Mouse (Mus musculus): ENCODE measurements around the gene Phtf2. TPM values are rescaled to one million over a fixed set of nuclear protein-coding genes. Genes with fewer than 3 reads are reported as not detected.

Gene Phtf2
- polyA plus RNA-seq, 1 experiment from 2014 or later, result 21.4 TPM

GRCm38 (mm10) chr5:20847010-20847409 lies 34.9 kb downstream of the Phtf2 start:
- ATAC-seq (ENCODE audit: low FRiP score), result no peak
- H3K27me3 ChIP-seq (ENCODE audit: control insufficient read depth, insufficient read depth, low read length), result no peaks in the 10 kb centered on the region
- H3K4me2 ChIP-seq (replicated peaks; ENCODE audit: low read depth, low read length), result no peak overlapping the region
- no peak overlapping the region for H3K9ac ChIP-seq (ENCODE audit: low read depth, low read length)
- no peak overlapping the region for H3K4me3 ChIP-seq (ENCODE audit: low read depth, low read length)
- no peak for DNase-seq (ENCODE audit: low spot score)
- H3K36me3 ChIP-seq (ENCODE audit: control insufficient read depth, insufficient read depth, low read length), result no peaks in the 10 kb centered on the region
- H3K4me1 ChIP-seq (replicated peaks; ENCODE audit: control insufficient read depth, insufficient read depth, low read length), result no peaks in the 10 kb centered on the region
- no peaks in the 10 kb centered on the region for H3K9me3 ChIP-seq (ENCODE audit: control insufficient read depth, low read length)
- H3K27ac ChIP-seq (ENCODE audit: low read depth, low read length), result no peak overlapping the region
- WGBS, result 94% methylated on average over 2 of the region's 2 CpGs

GRCm38 (mm10) chr5:20843816-20844215 lies 38.1 kb downstream of the Phtf2 start:
- DNase-seq (ENCODE audit: low spot score) (no peak), ATAC-seq (ENCODE audit: low FRiP score) (no peak)
- WGBS, result 96% methylated on average over 2 of the region's 2 CpGs
- H3K27me3 ChIP-seq (ENCODE audit: control insufficient read depth, insufficient read depth, low read length), result no peaks in the 10 kb centered on the region
- H3K4me2 ChIP-seq (replicated peaks; ENCODE audit: low read depth, low read length), result no peak overlapping the region
- no peak overlapping the region for H3K9ac ChIP-seq (ENCODE audit: low read depth, low read length)
- H3K4me1 ChIP-seq (replicated peaks; ENCODE audit: control insufficient read depth, insufficient read depth, low read length), result no peaks in the 10 kb centered on the region
- no peak overlapping the region for H3K4me3 ChIP-seq (ENCODE audit: low read depth, low read length)
- H3K9me3 ChIP-seq (ENCODE audit: control insufficient read depth, low read length), result no peaks in the 10 kb centered on the region
- H3K27ac ChIP-seq (ENCODE audit: low read depth, low read length), result no peak overlapping the region
- no peaks in the 10 kb centered on the region for H3K36me3 ChIP-seq (ENCODE audit: control insufficient read depth, insufficient read depth, low read length)

- Histone ChIP-seq H3K4me1 (replicated peaks; ENCODE audit: control insufficient read depth, insufficient read depth, low read length) (no peaks in the 10 kb centered on the region), H3K27ac (ENCODE audit: low read depth, low read length) (no peak overlapping the region), H3K27me3 (ENCODE audit: control insufficient read depth, insufficient read depth, low read length) (no peaks in the 10 kb centered on the region), H3K36me3 (ENCODE audit: control insufficient read depth, insufficient read depth, low read length) (no peaks in the 10 kb centered on the region), H3K4me2 (replicated peaks; ENCODE audit: low read depth, low read length) (no peak overlapping the region), H3K9me3 (ENCODE audit: control insufficient read depth, low read length) (no peaks in the 10 kb centered on the region), H3K9ac (ENCODE audit: low read depth, low read length) (no peak overlapping the region), H3K4me3 (ENCODE audit: low read depth, low read length) (no peak overlapping the region)
- no peak for ATAC-seq (ENCODE audit: low FRiP score)
- 80% methylated on average over 1 of the region's 3 CpGs for WGBS
- no peak for DNase-seq (ENCODE audit: low spot score)
These were observed 38.5 kb downstream of the Phtf2 start for GRCm38 (mm10) chr5:20843405-20843804.

- WGBS, result 98% methylated on average over 1 of the region's 1 CpGs
These were observed 44.8 kb downstream of the Phtf2 start for GRCm38 (mm10) chr5:20837082-20837481.

GRCm38 (mm10) chr5:20834399-20834798 lies 47.5 kb downstream of the Phtf2 start:
- no peaks in the 10 kb centered on the region for H3K9me3 ChIP-seq (ENCODE audit: control insufficient read depth, low read length)
- no peak overlapping the region for H3K27ac ChIP-seq (ENCODE audit: low read depth, low read length)
- H3K4me1 ChIP-seq (replicated peaks; ENCODE audit: control insufficient read depth, insufficient read depth, low read length), result no peaks in the 10 kb centered on the region
- no peak overlapping the region for H3K9ac ChIP-seq (ENCODE audit: low read depth, low read length)
- ATAC-seq (ENCODE audit: low FRiP score) (no peak), DNase-seq (ENCODE audit: low spot score) (no peak)
- H3K36me3 ChIP-seq (ENCODE audit: control insufficient read depth, insufficient read depth, low read length), result no peaks in the 10 kb centered on the region
- no peak overlapping the region for H3K4me3 ChIP-seq (ENCODE audit: low read depth, low read length)
- 93% methylated on average over 1 of the region's 1 CpGs for WGBS
- no peak overlapping the region for H3K4me2 ChIP-seq (replicated peaks; ENCODE audit: low read depth, low read length)
- H3K27me3 ChIP-seq (ENCODE audit: control insufficient read depth, insufficient read depth, low read length), result no peaks in the 10 kb centered on the region

More at GRCm38 (mm10) chr5:20837082-20837481, 44.8 kb downstream of the Phtf2 start:
- no peak overlapping the region for H3K27ac ChIP-seq (ENCODE audit: low read depth, low read length)
- H3K4me3 ChIP-seq (ENCODE audit: low read depth, low read length), result no peak overlapping the region
- no peaks in the 10 kb centered on the region for H3K9me3 ChIP-seq (ENCODE audit: control insufficient read depth, low read length)
- H3K27me3 ChIP-seq (ENCODE audit: control insufficient read depth, insufficient read depth, low read length), result no peaks in the 10 kb centered on the region
- no peak overlapping the region for H3K4me2 ChIP-seq (replicated peaks; ENCODE audit: low read depth, low read length)
- no peaks in the 10 kb centered on the region for H3K36me3 ChIP-seq (ENCODE audit: control insufficient read depth, insufficient read depth, low read length)
- ATAC-seq (ENCODE audit: low FRiP score) (no peak), DNase-seq (ENCODE audit: low spot score) (no peak)
- no peaks in the 10 kb centered on the region for H3K4me1 ChIP-seq (replicated peaks; ENCODE audit: control insufficient read depth, insufficient read depth, low read length)
- no peak overlapping the region for H3K9ac ChIP-seq (ENCODE audit: low read depth, low read length)

GRCm38 (mm10) chr5:20831433-20831832 lies 50.5 kb downstream of the Phtf2 start:
- Histone ChIP-seq H3K36me3 (ENCODE audit: control insufficient read depth, insufficient read depth, low read length) (no peaks in the 10 kb centered on the region), H3K4me2 (replicated peaks; ENCODE audit: low read depth, low read length) (no peak overlapping the region), H3K4me3 (ENCODE audit: low read depth, low read length) (no peak overlapping the region), H3K27me3 (ENCODE audit: control insufficient read depth, insufficient read depth, low read length) (no peaks in the 10 kb centered on the region), H3K9ac (ENCODE audit: low read depth, low read length) (no peak overlapping the region), H3K27ac (ENCODE audit: low read depth, low read length) (no peak overlapping the region), H3K4me1 (replicated peaks; ENCODE audit: control insufficient read depth, insufficient read depth, low read length) (no peaks in the 10 kb centered on the region), H3K9me3 (ENCODE audit: control insufficient read depth, low read length) (no peaks in the 10 kb centered on the region)
- no peak for ATAC-seq (ENCODE audit: low FRiP score)
- WGBS, result 93% methylated on average over 2 of the region's 2 CpGs
- DNase-seq (ENCODE audit: low spot score), result no peak

GRCm38 (mm10) chr5:20830717-20831116 lies 51.2 kb downstream of the Phtf2 start:
- Histone ChIP-seq H3K4me2 (replicated peaks; ENCODE audit: low read depth, low read length) (no peak overlapping the region), H3K27me3 (ENCODE audit: control insufficient read depth, insufficient read depth, low read length) (no peaks in the 10 kb centered on the region), H3K36me3 (ENCODE audit: control insufficient read depth, insufficient read depth, low read length) (no peaks in the 10 kb centered on the region), H3K4me3 (ENCODE audit: low read depth, low read length) (no peak overlapping the region), H3K9ac (ENCODE audit: low read depth, low read length) (no peak overlapping the region), H3K27ac (ENCODE audit: low read depth, low read length) (no peak overlapping the region), H3K4me1 (replicated peaks; ENCODE audit: control insufficient read depth, insufficient read depth, low read length) (no peaks in the 10 kb centered on the region), H3K9me3 (ENCODE audit: control insufficient read depth, low read length) (no peaks in the 10 kb centered on the region)
- no peak for ATAC-seq (ENCODE audit: low FRiP score)
- WGBS, result 90% methylated on average over 1 of the region's 1 CpGs
- no peak for DNase-seq (ENCODE audit: low spot score)

- no peaks in the 10 kb centered on the region for H3K4me1 ChIP-seq (replicated peaks; ENCODE audit: control insufficient read depth, insufficient read depth, low read length)
- ATAC-seq (ENCODE audit: low FRiP score) (no peak), DNase-seq (ENCODE audit: low spot score) (no peak)
- no peaks in the 10 kb centered on the region for H3K9me3 ChIP-seq (ENCODE audit: control insufficient read depth, low read length)
- no peak overlapping the region for H3K27ac ChIP-seq (ENCODE audit: low read depth, low read length)
- H3K9ac ChIP-seq (ENCODE audit: low read depth, low read length), result no peak overlapping the region
- no peak overlapping the region for H3K4me3 ChIP-seq (ENCODE audit: low read depth, low read length)
- no peak overlapping the region for H3K4me2 ChIP-seq (replicated peaks; ENCODE audit: low read depth, low read length)
- H3K27me3 ChIP-seq (ENCODE audit: control insufficient read depth, insufficient read depth, low read length), result no peaks in the 10 kb centered on the region
- H3K36me3 ChIP-seq (ENCODE audit: control insufficient read depth, insufficient read depth, low read length), result no peaks in the 10 kb centered on the region
- WGBS, result 88% methylated on average over 1 of the region's 1 CpGs
These were observed 60.3 kb downstream of the Phtf2 start for GRCm38 (mm10) chr5:20821647-20822046.

GRCm38 (mm10) chr5:20821122-20821521 lies 60.8 kb downstream of the Phtf2 start:
- Histone ChIP-seq H3K27me3 (ENCODE audit: control insufficient read depth, insufficient read depth, low read length) (no peaks in the 10 kb centered on the region), H3K9ac (ENCODE audit: low read depth, low read length) (no peak overlapping the region), H3K4me3 (ENCODE audit: low read depth, low read length) (no peak overlapping the region), H3K4me1 (replicated peaks; ENCODE audit: control insufficient read depth, insufficient read depth, low read length) (no peaks in the 10 kb centered on the region), H3K27ac (ENCODE audit: low read depth, low read length) (no peak overlapping the region), H3K36me3 (ENCODE audit: control insufficient read depth, insufficient read depth, low read length) (no peaks in the 10 kb centered on the region), H3K9me3 (ENCODE audit: control insufficient read depth, low read length) (no peaks in the 10 kb centered on the region), H3K4me2 (replicated peaks; ENCODE audit: low read depth, low read length) (no peak overlapping the region)
- no peak for ATAC-seq (ENCODE audit: low FRiP score)
- DNase-seq (ENCODE audit: low spot score), result no peak

Data from hindbrain, embryonic 11.5 days (tissue).